Mouse (Mus musculus): ENCODE results near the gene Taf6l. TPM values are rescaled to one million over a fixed set of nuclear protein-coding genes. Genes with fewer than 3 reads are reported as not detected.

Taf6l gene
- polyA plus RNA-seq, 1 experiment from 2014 or later = 11.8 TPM

DNA sequence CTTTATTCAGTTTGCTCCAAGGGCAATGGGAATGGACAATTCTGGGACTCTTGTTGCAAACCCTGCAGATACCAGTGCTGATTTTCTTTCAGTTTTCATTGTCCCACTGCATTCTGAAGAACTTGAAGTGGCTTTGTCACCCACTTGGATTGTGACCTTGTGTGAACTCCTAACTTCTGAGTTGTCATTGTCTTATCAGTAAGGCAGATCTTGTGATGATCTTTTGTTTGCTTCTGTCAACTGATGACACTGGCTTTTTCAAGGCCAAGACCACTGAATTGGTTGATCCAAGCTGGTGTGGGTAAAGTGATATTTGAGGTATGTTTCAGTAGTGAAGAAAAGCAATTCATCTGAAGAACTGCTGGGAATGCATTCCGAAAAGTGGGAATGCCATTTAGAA, 40.8 kb downstream of the Taf6l start:
- Histone ChIP-seq H3K27ac (ENCODE audit: low read length) (no peak overlapping the region), H3K4me1 (ENCODE audit: insufficient read depth, low read depth, low read length) (peaks cover 12% of the 10 kb centered on the region; the same call in 1 of the 2 replicates), H3K27me3 (replicated peaks; ENCODE audit: insufficient read depth, low read length) (no peaks in the 10 kb centered on the region), H3K4me2 (replicated peaks; ENCODE audit: low read depth, low read length) (no peak overlapping the region), H3K9ac (replicated peaks; ENCODE audit: low read depth) (no peak overlapping the region), H3K36me3 (ENCODE audit: insufficient read depth, low read length) (peaks cover 44% of the 10 kb centered on the region), H3K9me3 (ENCODE audit: low read length) (no peaks in the 10 kb centered on the region), H3K4me3 (ENCODE audit: low read depth, low read length) (no peak overlapping the region)
- DNase-seq (ENCODE audit: low spot score) = no peak
- no peak for ATAC-seq
- whole genome bisulfite sequencing = 86% methylated on average over 1 of the region's 1 CpGs
- TF ChIP-seq EP300 (IDR thresholded peaks at IDR 0.05) (no peak), CTCF (IDR thresholded peaks at IDR 0.05) (no peak)

DNA sequence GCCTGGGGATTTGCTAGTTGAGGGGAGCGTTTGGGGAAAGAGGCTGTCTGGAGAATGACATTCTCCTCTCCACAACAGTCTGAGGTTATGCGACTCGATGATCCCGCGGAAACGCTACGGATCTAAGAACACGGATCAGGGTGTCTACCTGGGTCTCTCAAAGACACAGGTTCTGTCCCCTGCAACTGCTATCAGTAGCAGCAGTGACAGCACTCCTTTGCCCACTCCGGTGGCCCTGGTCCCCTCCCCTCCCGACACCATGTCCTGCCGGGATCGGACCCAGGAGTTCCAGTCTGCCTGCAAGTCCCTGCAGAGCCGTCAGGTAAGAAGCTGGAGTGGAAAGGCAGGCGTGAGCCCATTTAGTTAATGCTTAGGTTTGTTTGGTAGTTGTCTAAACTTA, 44.0 kb downstream of the Taf6l start:
- TF ChIP-seq CTCF (IDR thresholded peaks at IDR 0.05) (no peak), EP300 (IDR thresholded peaks at IDR 0.05) (no peak)
- H3K4me3 ChIP-seq (ENCODE audit: low read depth, low read length) = peak overlapping the region; percentile 72
- H3K36me3 ChIP-seq (ENCODE audit: insufficient read depth, low read length) = peaks cover 13% of the 10 kb centered on the region; the same call in 1 of the 2 replicates
- no peaks in the 10 kb centered on the region for H3K27me3 ChIP-seq (replicated peaks; ENCODE audit: insufficient read depth, low read length)
- peak overlapping the region; percentile 98 for H3K27ac ChIP-seq (ENCODE audit: low read length)
- H3K4me2 ChIP-seq (replicated peaks; ENCODE audit: low read depth, low read length) = peak overlapping the region; percentile 96
- no peaks in the 10 kb centered on the region for H3K9me3 ChIP-seq (ENCODE audit: low read length)
- peak; percentile 25 for DNase-seq (ENCODE audit: low spot score)
- H3K4me1 ChIP-seq (ENCODE audit: insufficient read depth, low read depth, low read length) = peaks cover 14% of the 10 kb centered on the region; the same call in 1 of the 2 replicates
- ATAC-seq = no peak
- 12% methylated on average over 14 of the region's 14 CpGs for WGBS
- peak overlapping the region; percentile 87 for H3K9ac ChIP-seq (replicated peaks; ENCODE audit: low read depth)

DNA sequence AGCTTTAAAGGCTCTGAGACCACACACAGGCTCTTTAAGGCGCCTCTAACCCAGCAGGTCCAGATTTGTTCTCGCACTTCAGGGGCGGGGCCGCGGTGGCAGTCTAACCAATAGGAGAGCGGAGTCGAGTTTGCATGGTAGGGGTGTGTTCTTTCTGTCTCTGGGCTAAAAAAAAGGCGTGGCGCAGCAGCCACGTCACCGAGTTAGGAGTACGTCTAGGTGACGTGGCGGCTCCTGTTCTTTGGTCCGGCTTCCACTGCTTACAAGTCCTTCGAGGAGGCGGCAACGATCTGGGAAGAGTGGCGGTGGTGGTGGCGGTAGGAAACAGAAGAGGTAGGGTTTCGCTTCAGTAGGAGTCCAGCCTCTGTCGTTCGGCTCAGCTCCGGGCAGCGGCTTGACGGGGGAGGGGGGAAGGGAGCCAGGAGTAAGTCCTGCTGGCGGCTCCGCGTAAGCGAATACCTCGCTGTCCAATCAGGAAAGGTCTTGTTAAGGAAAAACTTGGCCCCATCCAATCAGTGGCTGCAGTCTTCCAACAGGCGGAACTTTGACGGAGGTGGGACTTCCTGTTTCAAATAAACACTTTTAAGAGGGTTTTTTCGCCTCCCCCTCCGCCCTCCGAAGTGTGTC, 44.9 kb downstream of the Taf6l start, which contains the start of gene Stx5a:
TSS of gene Stx5a (plus strand) at position 171 of the 627 bp plus-strand sequence.
- Histone ChIP-seq H3K9ac (replicated peaks; ENCODE audit: low read depth) (peak within 1 kb of the TSS; percentile 87), H3K27me3 (replicated peaks; ENCODE audit: insufficient read depth, low read length) (no peaks in the 10 kb centered on the region), H3K4me2 (replicated peaks; ENCODE audit: low read depth, low read length) (peak within 1 kb of the TSS; percentile 96), H3K4me3 (ENCODE audit: low read depth, low read length) (peak within 1 kb of the TSS; percentile 72), H3K4me1 (ENCODE audit: insufficient read depth, low read depth, low read length) (peaks cover 14% of the 10 kb centered on the region; the same call in 1 of the 2 replicates), H3K9me3 (ENCODE audit: low read length) (no peaks in the 10 kb centered on the region), H3K36me3 (ENCODE audit: insufficient read depth, low read length) (peaks cover 13% of the 10 kb centered on the region; the same call in 1 of the 2 replicates), H3K27ac (ENCODE audit: low read length) (peak within 1 kb of the TSS; percentile 98)
- TF ChIP-seq CTCF (IDR thresholded peaks at IDR 0.05) = peak; percentile 35; the same call in 1 of the 2 replicates
- TF ChIP-seq EP300 (IDR thresholded peaks at IDR 0.05) = peak; percentile 84
- under 1% methylated on average over 36 of the region's 36 CpGs for WGBS
- DNase-seq (ENCODE audit: low spot score) (peak; percentile 100), ATAC-seq (peak; percentile 97)

DNA sequence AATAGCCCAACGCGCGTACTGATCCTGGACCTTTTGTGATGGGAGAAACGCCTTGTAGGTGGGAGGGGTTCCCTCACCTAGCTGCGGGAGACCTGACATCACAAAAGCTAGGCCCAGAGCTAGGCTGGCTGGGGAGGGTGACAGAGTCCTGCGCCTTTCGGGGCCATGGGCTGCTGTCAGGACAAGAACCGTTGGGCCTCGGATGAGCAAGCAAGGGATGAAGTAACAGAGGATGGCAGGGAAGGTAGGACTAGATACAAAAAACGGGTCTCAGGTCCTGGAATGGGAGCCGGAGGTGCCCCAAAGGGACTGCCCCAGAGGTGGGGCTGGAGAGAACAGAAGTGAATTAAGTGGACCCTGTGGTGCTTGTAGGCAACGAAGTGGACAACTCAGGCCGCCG, 45.6 kb downstream of the Taf6l start, which contains the start of gene 1700092M07Rik:
TSS of gene 1700092M07Rik (plus strand) at position 116 of the 400 bp plus-strand sequence.
- TF ChIP-seq CTCF (IDR thresholded peaks at IDR 0.05) (no peak), EP300 (IDR thresholded peaks at IDR 0.05) (no peak)

DNA sequence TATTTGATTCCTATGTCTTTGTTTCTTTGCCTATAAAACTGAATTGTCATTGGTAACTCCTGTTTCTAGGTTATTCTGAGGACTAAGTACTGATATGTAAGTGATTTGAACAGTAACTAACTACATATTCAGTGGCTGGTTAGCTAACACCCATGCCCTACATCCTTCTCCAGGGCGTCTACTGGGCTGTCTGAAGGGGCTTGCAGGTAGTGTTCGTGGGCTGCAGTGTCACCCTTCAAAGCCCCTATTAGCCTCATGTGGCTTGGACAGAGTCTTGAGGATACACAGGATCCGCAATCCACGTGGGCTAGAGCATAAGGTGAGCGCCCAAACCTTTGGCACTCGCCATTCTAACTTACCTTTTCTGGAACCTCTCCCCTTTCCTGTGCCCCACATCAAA, 46.6 kb downstream of the Taf6l start:
- ATAC-seq = no peak
- H3K27ac ChIP-seq (ENCODE audit: low read length) = no peak overlapping the region
- no peak overlapping the region for H3K4me2 ChIP-seq (replicated peaks; ENCODE audit: low read depth, low read length)
- DNase-seq (ENCODE audit: low spot score) = no peak
- TF ChIP-seq EP300 (IDR thresholded peaks at IDR 0.05) (no peak), CTCF (IDR thresholded peaks at IDR 0.05) (no peak)
- no peak overlapping the region for H3K9ac ChIP-seq (replicated peaks; ENCODE audit: low read depth)
- H3K27me3 ChIP-seq (replicated peaks; ENCODE audit: insufficient read depth, low read length) = no peaks in the 10 kb centered on the region
- no peak overlapping the region for H3K4me3 ChIP-seq (ENCODE audit: low read depth, low read length)
- WGBS = 89% methylated on average over 6 of the region's 6 CpGs
- no peaks in the 10 kb centered on the region; the same call in 1 of the 2 replicates for H3K36me3 ChIP-seq (ENCODE audit: insufficient read depth, low read length)
- H3K4me1 ChIP-seq (ENCODE audit: insufficient read depth, low read depth, low read length) = peaks cover 14% of the 10 kb centered on the region; the same call in 1 of the 2 replicates
- no peaks in the 10 kb centered on the region for H3K9me3 ChIP-seq (ENCODE audit: low read length)

More for the DNA sequence above, 45.6 kb downstream of the Taf6l start, which contains the start of gene 1700092M07Rik:
- Histone ChIP-seq H3K4me2 (replicated peaks; ENCODE audit: low read depth, low read length) (peak within 1 kb of the TSS; percentile 40), H3K4me3 (ENCODE audit: low read depth, low read length) (peak within 1 kb of the TSS; percentile 72), H3K27ac (ENCODE audit: low read length) (peak within 1 kb of the TSS; percentile 98), H3K9ac (replicated peaks; ENCODE audit: low read depth) (peak within 1 kb of the TSS; percentile 87), H3K27me3 (replicated peaks; ENCODE audit: insufficient read depth, low read length) (no peaks in the 10 kb centered on the region), H3K9me3 (ENCODE audit: low read length) (no peaks in the 10 kb centered on the region), H3K36me3 (ENCODE audit: insufficient read depth, low read length) (peaks cover 9% of the 10 kb centered on the region; the same call in 1 of the 2 replicates), H3K4me1 (ENCODE audit: insufficient read depth, low read depth, low read length) (peaks cover 14% of the 10 kb centered on the region; the same call in 1 of the 2 replicates)
- 62% methylated on average over 14 of the region's 14 CpGs for WGBS
- ATAC-seq = no peak
- no peak for DNase-seq (ENCODE audit: low spot score)

DNA sequence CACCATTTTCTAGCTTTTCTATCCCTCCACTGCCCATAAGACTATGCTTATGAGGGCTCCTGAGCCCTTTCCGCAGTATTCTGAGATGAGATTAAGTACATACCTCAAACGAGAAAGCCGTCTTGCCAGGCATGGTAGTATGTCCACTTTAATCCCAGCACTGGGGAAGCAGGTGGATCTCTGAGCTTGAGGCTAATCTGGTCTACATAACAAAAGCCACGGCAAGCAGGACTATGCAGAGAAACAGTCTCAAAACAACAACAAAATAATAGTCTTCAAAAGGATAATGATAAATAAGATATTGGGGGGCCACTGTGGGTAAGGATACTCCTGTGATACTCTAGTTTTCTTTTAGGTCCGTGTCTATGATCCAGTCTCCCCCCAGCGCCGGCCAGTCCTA, 47.3 kb downstream of the Taf6l start:
- no peak for DNase-seq (ENCODE audit: low spot score)
- 89% methylated on average over 7 of the region's 7 CpGs for WGBS
- no peak overlapping the region for H3K4me2 ChIP-seq (replicated peaks; ENCODE audit: low read depth, low read length)
- no peak overlapping the region for H3K27ac ChIP-seq (ENCODE audit: low read length)
- no peak for ATAC-seq
- H3K9ac ChIP-seq (replicated peaks; ENCODE audit: low read depth) = no peak overlapping the region
- H3K36me3 ChIP-seq (ENCODE audit: insufficient read depth, low read length) = no peaks in the 10 kb centered on the region; the same call in 1 of the 2 replicates
- TF ChIP-seq CTCF (IDR thresholded peaks at IDR 0.05) (no peak), EP300 (IDR thresholded peaks at IDR 0.05) (no peak)
- H3K4me3 ChIP-seq (ENCODE audit: low read depth, low read length) = no peak overlapping the region
- H3K27me3 ChIP-seq (replicated peaks; ENCODE audit: insufficient read depth, low read length) = no peaks in the 10 kb centered on the region
- H3K4me1 ChIP-seq (ENCODE audit: insufficient read depth, low read depth, low read length) = peaks cover 14% of the 10 kb centered on the region; the same call in 1 of the 2 replicates
- H3K9me3 ChIP-seq (ENCODE audit: low read length) = no peaks in the 10 kb centered on the region

Data from lung, postnatal 0 days (tissue).